ENCODE assay signal across 24 mouse cellular contexts in the genomic region with DNA sequence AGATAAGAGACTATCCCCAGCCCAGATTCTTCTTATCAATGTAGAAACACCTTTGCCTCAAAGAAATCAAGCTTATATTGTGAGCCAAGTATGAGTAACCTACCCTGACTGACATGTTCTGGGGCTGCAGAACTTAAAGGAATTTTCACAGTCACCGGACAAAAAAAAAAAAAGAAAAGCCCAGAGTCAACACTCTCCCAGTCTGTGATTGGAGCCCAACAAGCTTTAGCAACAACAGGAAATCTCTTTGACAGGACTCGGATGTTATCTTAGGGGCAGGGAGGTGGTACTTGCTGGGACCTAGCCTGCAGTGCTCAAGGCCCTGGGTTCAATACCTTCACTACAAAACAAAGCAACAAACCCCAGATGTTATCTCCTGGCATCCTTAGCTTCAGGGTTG.
A peak's percentile ranks its signal among the peaks of the same experiment; 100 is the strongest.
DNase-seq lines count a peak whose midpoint lies in the region; ATAC-seq and TF ChIP-seq lines count a peak whose summit lies in the region.
"Had no signal": no experiment of that assay in that cellular context is flagged by ENCODE, and none has a peak within 500 bp of the region (broad histone marks: within the 10 kb centered on the region; RNA-seq: fewer than 3 reads in every experiment).

No protein-coding gene starts in this region.

- 11% methylated on average over 2 of the region's 2 CpGs for WGBS in lung, embryonic 14.5 days

- no peaks in the 10 kb centered on the region for H3K4me1 ChIP-seq in lung, embryonic 14.5 days (ENCODE audit: insufficient read depth)
- H3K4me1 ChIP-seq: embryonic facial prominence, embryonic 12.5 days; heart, embryonic 15.5 days had no signal

- no peak overlapping the region for H3K4me2 ChIP-seq in lung, embryonic 14.5 days
- H3K4me2 ChIP-seq: embryonic facial prominence, embryonic 12.5 days; forebrain, embryonic 13.5 days; heart, embryonic 11.5 days; heart, embryonic 15.5 days; hindbrain, embryonic 14.5 days had no signal

- peaks cover 6% of the 10 kb centered on the region; the same call in 1 of the 2 replicates for H3K27me3 ChIP-seq in lung, embryonic 14.5 days (ENCODE audit: insufficient read depth, low read length)
- H3K27me3 ChIP-seq: Patski had no signal

- H3K4me3 ChIP-seq in lung, embryonic 14.5 days (ENCODE audit: low read depth, low read length): no peak overlapping the region
- H3K4me3 ChIP-seq: embryonic facial prominence, embryonic 12.5 days; forebrain, embryonic 13.5 days; heart, adult 2 months; heart, embryonic 15.5 days; hindbrain, embryonic 10.5 days had no signal

- H3K9ac ChIP-seq in lung, embryonic 14.5 days: no peak overlapping the region
- H3K9ac ChIP-seq: embryonic facial prominence, embryonic 12.5 days; forebrain, embryonic 13.5 days; forebrain, postnatal 0 days; heart, embryonic 15.5 days; hindbrain, embryonic 14.5 days had no signal

- peak; percentile 9 for DNase-seq in embryo, embryonic 10 days (ENCODE audit: low spot score)
- no peak for DNase-seq in embryo, embryonic 10.5 days (ENCODE audit: low spot score)
- peak; percentile 14 for DNase-seq in lung, embryonic 14.5 days
- no peak for DNase-seq in lung, adult 18-20 months
- DNase-seq in urinary bladder, postnatal 14 days (ENCODE audit: low spot score): peak; percentile 42
- no peak for DNase-seq in urinary bladder, postnatal 25 days (ENCODE audit: low spot score)
- no peak for DNase-seq in heart, postnatal 4 days
- DNase-seq: adrenal gland, postnatal 14 days; cerebellum, adult 18-20 months; cerebellum, adult 9-11 months; cerebellum, postnatal 36 days; embryo, embryonic 11 days; forebrain, postnatal 0 days; gastrocnemius, postnatal 14 days; heart, adult 2 months; heart, postnatal 14 days had no signal

- no peaks in the 10 kb centered on the region for H3K36me3 ChIP-seq in lung, embryonic 14.5 days (ENCODE audit: insufficient read depth)
- H3K36me3 ChIP-seq: embryonic facial prominence, embryonic 12.5 days; heart, embryonic 15.5 days; hindbrain, embryonic 10.5 days had no signal

- ATAC-seq in lung, embryonic 14.5 days (ENCODE audit: insufficient read depth): no peak
- ATAC-seq: activated CD4-positive, CD25-positive, alpha-beta regulatory T cell, adult 4 months; forebrain, embryonic 13.5 days; forebrain, postnatal 0 days; Patski had no signal

- no peak overlapping the region for H3K27ac ChIP-seq in lung, embryonic 14.5 days (ENCODE audit: low read depth)
- H3K27ac ChIP-seq: embryonic facial prominence, embryonic 12.5 days; forebrain, embryonic 13.5 days; heart, adult 2 months; heart, embryonic 15.5 days; hindbrain, embryonic 10.5 days; hindbrain, embryonic 14.5 days had no signal

- no peaks in the 10 kb centered on the region for H3K9me3 ChIP-seq in lung, embryonic 14.5 days (ENCODE audit: low read depth, low read length)
- H3K9me3 ChIP-seq: embryonic facial prominence, embryonic 12.5 days; forebrain, embryonic 13.5 days; heart, embryonic 15.5 days; hindbrain, embryonic 10.5 days had no signal

- no peak for TF ChIP-seq CTCF in lung, embryonic 14.5 days (IDR thresholded peaks at IDR 0.05; ENCODE audit: low read depth)

Comparison
In these comparisons a context has a peak if more than half of its experiments do, and no peak if none do; other contexts are left out.
1. DNase-seq: peak in embryo, embryonic 10 days (single experiment), lung, embryonic 14.5 days (single experiment) and urinary bladder, postnatal 14 days (single experiment); none in embryo, embryonic 10.5 days (single experiment), lung, adult 18-20 months (0 of 2), urinary bladder, postnatal 25 days (single experiment) and heart, postnatal 4 days (single experiment).